Comparison of ENCODE assay signal across 21 mouse cellular contexts in genomic region chr4:143213571-143213970, GRCm38 (mm10). TPM values are rescaled to one million over a fixed set of nuclear protein-coding genes. Genes with fewer than 3 reads are reported as not detected.
DNase-seq lines count a peak whose midpoint lies in the region; ATAC-seq and TF ChIP-seq lines count a peak whose summit lies in the region.
"Had no signal": no experiment of that assay in that cellular context is flagged by ENCODE, and none has a peak within 500 bp of the region (broad histone marks: within the 10 kb centered on the region; RNA-seq: fewer than 3 reads in every experiment).

No protein-coding gene starts in this region.

- no peak overlapping the region for H3K4me2 ChIP-seq in myocyte (ENCODE audit: low read depth)
- no peak overlapping the region for H3K4me2 ChIP-seq in liver, embryonic 11.5 days

- ATAC-seq in CD4-positive, CD25-positive, alpha-beta regulatory T cell, adult 4 months, result peak; percentile 25
- ATAC-seq in liver, embryonic 11.5 days (replicated peaks; ENCODE audit: low FRiP score), result no peak

- TF ChIP-seq POLR2A in myocyte (IDR thresholded peaks at IDR 0.05; ENCODE audit: insufficient read length, low read depth), result no peak

- no peak overlapping the region for H3K27ac ChIP-seq in layer of hippocampus, adult 2 months
- H3K27ac ChIP-seq in liver, embryonic 11.5 days (ENCODE audit: low read depth, low read length), result no peak overlapping the region
- H3K27ac ChIP-seq: embryonic facial prominence, embryonic 13.5 days; forebrain, embryonic 12.5 days; intestine, embryonic 15.5 days had no signal

- DNase-seq in cerebellum, adult 9-10 months, result peak; percentile 16
- DNase-seq in cerebellum, adult 11 months, result no peak
- DNase-seq in layer of hippocampus, adult 2 months (ENCODE audit: low spot score in 2 of 2), result no peak
- DNase-seq in liver, embryonic 11.5 days (ENCODE audit: low spot score), result no peak
- DNase-seq: cerebellum, adult 2 months; cerebellum, postnatal 10 days; cerebellum, postnatal 36 days; embryo, embryonic 11 days; gastrocnemius, postnatal 25 days; heart, postnatal 14 days had no signal

- peak overlapping the region; percentile 50 for H3K4me3 ChIP-seq in myocyte
- H3K4me3 ChIP-seq in layer of hippocampus, adult 2 months, result no peak overlapping the region
- no peak overlapping the region for H3K4me3 ChIP-seq in liver, embryonic 11.5 days (ENCODE audit: low read depth, low read length)

- no peak overlapping the region for H3ac ChIP-seq in myocyte (ENCODE audit: control insufficient read depth, insufficient read length)

- no peaks in the 10 kb centered on the region for H3K36me3 ChIP-seq in myocyte (ENCODE audit: control insufficient read depth, insufficient read depth)
- H3K36me3 ChIP-seq in liver, embryonic 11.5 days (ENCODE audit: control insufficient read depth, insufficient read depth, low read length), result no peaks in the 10 kb centered on the region
- H3K36me3 ChIP-seq: embryonic facial prominence, embryonic 13.5 days; forebrain, embryonic 12.5 days; forebrain, embryonic 15.5 days; heart, embryonic 10.5 days; heart, embryonic 13.5 days; hindbrain, embryonic 12.5 days; hindbrain, embryonic 15.5 days; intestine, embryonic 15.5 days had no signal

- no peak for TF ChIP-seq CTCF in layer of hippocampus, adult 2 months (conservative IDR thresholded peaks at IDR 0.05)

- H3K27me3 ChIP-seq in myocyte (ENCODE audit: control insufficient read depth, insufficient read depth, insufficient read length), result no peaks in the 10 kb centered on the region
- no peaks in the 10 kb centered on the region for H3K27me3 ChIP-seq in liver, embryonic 11.5 days (replicated peaks; ENCODE audit: control insufficient read depth, insufficient read depth, low read length)
- H3K27me3 ChIP-seq: embryonic facial prominence, embryonic 13.5 days; forebrain, embryonic 12.5 days; forebrain, embryonic 15.5 days; heart, embryonic 13.5 days; hindbrain, embryonic 12.5 days; hindbrain, embryonic 15.5 days; intestine, embryonic 15.5 days had no signal

- no peaks in the 10 kb centered on the region for H3K9me3 ChIP-seq in liver, embryonic 11.5 days (ENCODE audit: control insufficient read depth, low read length)
- H3K9me3 ChIP-seq: embryonic facial prominence, embryonic 10.5 days; embryonic facial prominence, embryonic 13.5 days; forebrain, embryonic 12.5 days; forebrain, embryonic 15.5 days; heart, embryonic 10.5 days; heart, embryonic 13.5 days; hindbrain, embryonic 12.5 days; hindbrain, embryonic 15.5 days; intestine, embryonic 15.5 days had no signal

- 64% methylated on average over 4 of the region's 4 CpGs for WGBS in liver, embryonic 11.5 days

- H3K4me1 ChIP-seq in liver, embryonic 11.5 days (replicated peaks; ENCODE audit: control insufficient read depth, insufficient read depth, low read length), result peaks cover 2% of the 10 kb centered on the region; the same call in 1 of the 2 replicates

- peaks cover 12% of the 10 kb centered on the region for H3K79me2 ChIP-seq in myocyte (ENCODE audit: control insufficient read depth, insufficient read depth)

- H3K9ac ChIP-seq in liver, embryonic 11.5 days (ENCODE audit: low read depth, low read length), result no peak overlapping the region
- H3K9ac ChIP-seq: forebrain, embryonic 12.5 days had no signal

TF ChIP-seq in myocyte, 11 proteins besides CTCF, POLR2A, EP300 and RAD21:
- TF ChIP-seq MAX (IDR thresholded peaks at IDR 0.05; ENCODE audit: low read depth) (no peak), CEBPB (IDR thresholded peaks at IDR 0.05; ENCODE audit: insufficient read depth, poor library complexity, severe bottlenecking) (no peak), USF1 (IDR thresholded peaks at IDR 0.05; ENCODE audit: low read depth) (no peak), POLR2AphosphoS2 (IDR thresholded peaks at IDR 0.05; ENCODE audit: insufficient read length, low read depth) (no peak), SRF (IDR thresholded peaks at IDR 0.05; ENCODE audit: control insufficient read depth, insufficient read length, low read depth) (no peak), MYOD1 (IDR thresholded peaks at IDR 0.05; ENCODE audit: control insufficient read depth in 1 of 3, insufficient read length in 2 of 3, low read depth in 2 of 3) (no peak), MYOG (IDR thresholded peaks at IDR 0.05; ENCODE audit: control insufficient read depth in 1 of 3, insufficient read depth in 1 of 3, insufficient read length in 2 of 3, low read depth in 2 of 3) (no peak)

RNA-seq across cellular contexts. Expression of gene Prdm2, which starts 0.8 kb away (rescaled TPM):
- polyA plus RNA-seq in CD4-positive, CD25-positive, alpha-beta regulatory T cell, adult 4 months (2017; shearing (Covaris generic)), result 10 to 100 TPM; 30.8 to 38.7 TPM
- 14.5 TPM for polyA plus RNA-seq in myocyte (2012; fragmentation: generic; extraction: Trizol)
- total RNA-seq in layer of hippocampus, adult 2 months (2021), result 10 to 100 TPM; 45.5 to 49.1 TPM
- 7.3 and 8.3 TPM in 2 replicates for polyA plus RNA-seq in liver, embryonic 11.5 days (2014; fragmentation: Nextera tagmentation; extraction: Ambion mirVana)
